Mouse (Mus musculus): ENCODE measurements around the gene Rccd1. TPM values are rescaled to one million over a fixed set of nuclear protein-coding genes. Genes with fewer than 3 reads are reported as not detected.
A peak's percentile ranks its signal among the peaks of the same experiment; 100 is the strongest.

The Rccd1 gene
- polyA plus RNA-seq, 1 experiment from 2014 or later, result 10.5 TPM

GRCm38 (mm10) chr7:80255981-80256380, 68.3 kb downstream of the Rccd1 start:
- Histone ChIP-seq H3K4me1 (ENCODE audit: control insufficient read depth, insufficient read depth, low read length) (no peaks in the 10 kb centered on the region), H3K36me3 (ENCODE audit: control insufficient read depth, insufficient read depth, low read length) (no peaks in the 10 kb centered on the region), H3K9me3 (ENCODE audit: control insufficient read depth, low read length) (no peaks in the 10 kb centered on the region), H3K27ac (replicated peaks; ENCODE audit: low read depth, low read length) (no peak overlapping the region), H3K4me2 (ENCODE audit: low read depth, severe bottlenecking) (no peak overlapping the region), H3K27me3 (ENCODE audit: control insufficient read depth, insufficient read depth, low read length) (no peaks in the 10 kb centered on the region), H3K4me3 (ENCODE audit: low read depth, low read length) (no peak overlapping the region), H3K9ac (ENCODE audit: low read length) (no peak overlapping the region)
- no peak for DNase-seq (ENCODE audit: low spot score)
- no peak for ATAC-seq (ENCODE audit: insufficient number of reproducible peaks, low FRiP score, low TSS enrichment, low read depth)
- whole genome bisulfite sequencing, result 76% methylated on average over 2 of the region's 2 CpGs

GRCm38 (mm10) chr7:80252886-80253285, 71.4 kb downstream of the Rccd1 start:
- ATAC-seq (ENCODE audit: insufficient number of reproducible peaks, low FRiP score, low TSS enrichment, low read depth), result no peak
- no peaks in the 10 kb centered on the region for H3K36me3 ChIP-seq (ENCODE audit: control insufficient read depth, insufficient read depth, low read length)
- WGBS, result 85% methylated on average over 11 of the region's 11 CpGs

GRCm38 (mm10) chr7:80252437-80252836, 71.8 kb downstream of the Rccd1 start:
- no peak for ATAC-seq (ENCODE audit: insufficient number of reproducible peaks, low FRiP score, low TSS enrichment, low read depth)
- Histone ChIP-seq H3K9me3 (ENCODE audit: control insufficient read depth, low read length) (no peaks in the 10 kb centered on the region), H3K36me3 (ENCODE audit: control insufficient read depth, insufficient read depth, low read length) (no peaks in the 10 kb centered on the region), H3K27ac (replicated peaks; ENCODE audit: low read depth, low read length) (no peak overlapping the region), H3K27me3 (ENCODE audit: control insufficient read depth, insufficient read depth, low read length) (no peaks in the 10 kb centered on the region), H3K4me1 (ENCODE audit: control insufficient read depth, insufficient read depth, low read length) (no peaks in the 10 kb centered on the region), H3K9ac (ENCODE audit: low read length) (no peak overlapping the region), H3K4me2 (ENCODE audit: low read depth, severe bottlenecking) (no peak overlapping the region), H3K4me3 (ENCODE audit: low read depth, low read length) (no peak overlapping the region)
- 80% methylated on average over 7 of the region's 7 CpGs for WGBS
- no peak for DNase-seq (ENCODE audit: low spot score)

More at GRCm38 (mm10) chr7:80252886-80253285, 71.4 kb downstream of the Rccd1 start:
- Histone ChIP-seq H3K27ac (replicated peaks; ENCODE audit: low read depth, low read length) (no peak overlapping the region), H3K4me2 (ENCODE audit: low read depth, severe bottlenecking) (no peak overlapping the region), H3K9ac (ENCODE audit: low read length) (no peak overlapping the region), H3K9me3 (ENCODE audit: control insufficient read depth, low read length) (no peaks in the 10 kb centered on the region), H3K4me1 (ENCODE audit: control insufficient read depth, insufficient read depth, low read length) (no peaks in the 10 kb centered on the region), H3K4me3 (ENCODE audit: low read depth, low read length) (no peak overlapping the region), H3K27me3 (ENCODE audit: control insufficient read depth, insufficient read depth, low read length) (no peaks in the 10 kb centered on the region)
- no peak for DNase-seq (ENCODE audit: low spot score)

- no peak overlapping the region for H3K4me3 ChIP-seq (ENCODE audit: low read depth, low read length)
- H3K27ac ChIP-seq (replicated peaks; ENCODE audit: low read depth, low read length), result no peak overlapping the region
- H3K4me2 ChIP-seq (ENCODE audit: low read depth, severe bottlenecking), result peak overlapping the region; percentile 47
- WGBS, result 68% methylated on average over 7 of the region's 7 CpGs
- no peak overlapping the region for H3K9ac ChIP-seq (ENCODE audit: low read length)
- H3K27me3 ChIP-seq (ENCODE audit: control insufficient read depth, insufficient read depth, low read length), result no peaks in the 10 kb centered on the region
- DNase-seq (ENCODE audit: low spot score) (no peak), ATAC-seq (ENCODE audit: insufficient number of reproducible peaks, low FRiP score, low TSS enrichment, low read depth) (no peak)
- H3K4me1 ChIP-seq (ENCODE audit: control insufficient read depth, insufficient read depth, low read length), result no peaks in the 10 kb centered on the region
- H3K9me3 ChIP-seq (ENCODE audit: control insufficient read depth, low read length), result no peaks in the 10 kb centered on the region
- no peaks in the 10 kb centered on the region for H3K36me3 ChIP-seq (ENCODE audit: control insufficient read depth, insufficient read depth, low read length)
These were observed 77.4 kb downstream of the Rccd1 start for GRCm38 (mm10) chr7:80246859-80247258.

GRCm38 (mm10) chr7:80246148-80246721, 78.0 kb downstream of the Rccd1 start, which contains the start of gene Ttll13:
Ttll13 (plus strand) TSS chr7:80246376.
- no peaks in the 10 kb centered on the region for H3K9me3 ChIP-seq (ENCODE audit: control insufficient read depth, low read length)
- under 1% methylated on average over 48 of the region's 48 CpGs for WGBS
- H3K27me3 ChIP-seq (ENCODE audit: control insufficient read depth, insufficient read depth, low read length), result no peaks in the 10 kb centered on the region
- peak within 1 kb of the TSS; percentile 50 for H3K4me3 ChIP-seq (ENCODE audit: low read depth, low read length)
- peak within 1 kb of the TSS; percentile 47 for H3K4me2 ChIP-seq (ENCODE audit: low read depth, severe bottlenecking)
- no peak within 1 kb of the TSS for H3K27ac ChIP-seq (replicated peaks; ENCODE audit: low read depth, low read length)
- DNase-seq (ENCODE audit: low spot score) (peak; percentile 99), ATAC-seq (ENCODE audit: insufficient number of reproducible peaks, low FRiP score, low TSS enrichment, low read depth) (peak; percentile 95)
- no peaks in the 10 kb centered on the region for H3K4me1 ChIP-seq (ENCODE audit: control insufficient read depth, insufficient read depth, low read length)
- H3K36me3 ChIP-seq (ENCODE audit: control insufficient read depth, insufficient read depth, low read length), result no peaks in the 10 kb centered on the region
- H3K9ac ChIP-seq (ENCODE audit: low read length), result peak within 1 kb of the TSS; percentile 66

GRCm38 (mm10) chr7:80244851-80245250, 79.4 kb downstream of the Rccd1 start:
- Histone ChIP-seq H3K36me3 (ENCODE audit: control insufficient read depth, insufficient read depth, low read length) (no peaks in the 10 kb centered on the region), H3K4me3 (ENCODE audit: low read depth, low read length) (no peak overlapping the region), H3K4me2 (ENCODE audit: low read depth, severe bottlenecking) (no peak overlapping the region), H3K27ac (replicated peaks; ENCODE audit: low read depth, low read length) (no peak overlapping the region), H3K9me3 (ENCODE audit: control insufficient read depth, low read length) (no peaks in the 10 kb centered on the region), H3K9ac (ENCODE audit: low read length) (no peak overlapping the region), H3K27me3 (ENCODE audit: control insufficient read depth, insufficient read depth, low read length) (no peaks in the 10 kb centered on the region), H3K4me1 (ENCODE audit: control insufficient read depth, insufficient read depth, low read length) (no peaks in the 10 kb centered on the region)
- DNase-seq (ENCODE audit: low spot score) (no peak), ATAC-seq (ENCODE audit: insufficient number of reproducible peaks, low FRiP score, low TSS enrichment, low read depth) (no peak)
- 89% methylated on average over 4 of the region's 4 CpGs for WGBS

Other genes with a start within 250 kb of the Rccd1 start
- 540 and 555 TPM in 2 replicates for gene Idh2, start 209.1 kb downstream of the Rccd1 start, polyA plus RNA-seq (2014; fragmentation: Nextera tagmentation; extraction: Ambion mirVana)
- 8.3 and 9.0 TPM in 2 replicates for gene Sema4b, start 137.6 kb downstream of the Rccd1 start, polyA plus RNA-seq (2014; fragmentation: Nextera tagmentation; extraction: Ambion mirVana)
- 55.5 and 60.8 TPM in 2 replicates for gene Cib1, start 91.6 kb downstream of the Rccd1 start, polyA plus RNA-seq (2014; fragmentation: Nextera tagmentation; extraction: Ambion mirVana)
- gene Gdpgp1, start 91.6 kb downstream of the Rccd1 start, polyA plus RNA-seq (2014; fragmentation: Nextera tagmentation; extraction: Ambion mirVana), result 4.6 and 4.8 TPM in 2 replicates
- gene Ttll13, start 78.1 kb downstream of the Rccd1 start, polyA plus RNA-seq (2014; fragmentation: Nextera tagmentation; extraction: Ambion mirVana), result 0.30 and 0.91 TPM in 2 replicates
- 47.4 and 49.0 TPM in 2 replicates for gene Ngrn, start 63.2 kb downstream of the Rccd1 start, polyA plus RNA-seq (2014; fragmentation: Nextera tagmentation; extraction: Ambion mirVana)
- 13.0 and 18.9 TPM in 2 replicates for gene Vps33b, start 54.8 kb downstream of the Rccd1 start, polyA plus RNA-seq (2014; fragmentation: Nextera tagmentation; extraction: Ambion mirVana)
- gene Prc1, start 30.0 kb downstream of the Rccd1 start, polyA plus RNA-seq (2014; fragmentation: Nextera tagmentation; extraction: Ambion mirVana), result 150 and 152 TPM in 2 replicates
- gene Unc45a, start 16.6 kb upstream of the Rccd1 start, polyA plus RNA-seq (2014; fragmentation: Nextera tagmentation; extraction: Ambion mirVana), result 34.7 and 38.0 TPM in 2 replicates
- gene Hddc3, start 18.6 kb upstream of the Rccd1 start, polyA plus RNA-seq (2014; fragmentation: Nextera tagmentation; extraction: Ambion mirVana), result 25.7 and 27.5 TPM in 2 replicates
- gene Man2a2, start 46.9 kb upstream of the Rccd1 start, polyA plus RNA-seq (2014; fragmentation: Nextera tagmentation; extraction: Ambion mirVana), result 12.5 and 15.1 TPM in 2 replicates
- gene Fes, start 63.5 kb upstream of the Rccd1 start, polyA plus RNA-seq (2014; fragmentation: Nextera tagmentation; extraction: Ambion mirVana), result 7.6 and 8.4 TPM in 2 replicates
- gene Furin, start 81.0 kb upstream of the Rccd1 start, polyA plus RNA-seq (2014; fragmentation: Nextera tagmentation; extraction: Ambion mirVana), result 9.2 and 10.0 TPM in 2 replicates
- gene Blm, start 210.7 kb upstream of the Rccd1 start, polyA plus RNA-seq (2014; fragmentation: Nextera tagmentation; extraction: Ambion mirVana), result 51.8 and 59.0 TPM in 2 replicates